7 mouse cellular contexts compared by ENCODE assay signal in the genomic region with DNA sequence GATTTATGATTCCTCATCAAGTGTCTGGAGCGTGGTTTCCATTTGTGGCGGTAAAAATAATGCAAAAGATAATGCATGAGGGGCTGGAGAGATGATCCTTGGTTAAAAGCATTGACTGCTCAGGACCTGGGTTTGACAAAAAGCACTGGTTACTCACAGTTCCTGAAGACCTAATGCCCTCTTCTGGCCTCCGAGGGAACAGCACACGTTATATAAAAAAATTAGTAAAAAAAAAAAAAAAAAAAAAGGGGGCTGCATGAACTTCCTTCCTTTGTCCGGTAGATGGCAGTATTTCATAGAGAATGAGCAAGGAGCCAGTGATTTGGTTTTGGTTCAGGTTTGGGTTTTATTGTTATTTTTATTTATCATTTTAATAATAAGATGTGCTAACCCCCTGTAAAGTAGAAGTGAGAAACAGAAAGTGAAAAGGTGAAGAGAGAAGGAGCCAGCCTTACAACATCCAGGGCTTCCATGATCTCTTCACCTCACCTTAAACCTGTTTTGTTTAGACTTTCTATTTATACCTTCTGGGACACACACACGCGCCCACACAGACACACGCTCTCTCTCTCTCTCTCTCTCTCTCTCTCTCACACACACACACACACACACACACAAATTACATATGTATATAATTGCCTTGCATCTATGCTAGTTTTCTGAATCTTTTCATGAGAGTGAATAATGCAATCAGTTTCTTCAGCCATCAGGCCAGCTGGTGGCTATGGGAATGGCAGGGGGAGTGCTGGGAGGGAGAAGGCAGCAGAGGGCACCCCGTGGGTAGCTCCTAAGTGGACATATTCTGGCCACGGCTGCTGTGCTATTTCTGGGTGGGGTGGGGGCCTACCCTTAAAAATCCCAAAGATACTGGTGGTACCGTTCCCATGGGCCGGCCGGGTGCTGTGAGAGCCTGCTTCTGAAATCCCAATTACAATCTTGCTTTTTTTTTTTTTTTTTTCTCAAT.
DNase-seq lines count a peak whose midpoint lies in the region; ATAC-seq and TF ChIP-seq lines count a peak whose summit lies in the region.

No protein-coding gene starts in this region.

- no peaks in the 10 kb centered on the region for H3K9me3 ChIP-seq in forebrain, embryonic 11.5 days (ENCODE audit: control insufficient read depth, low read length)

- no peak overlapping the region for H3K4me3 ChIP-seq in forebrain, embryonic 11.5 days (ENCODE audit: low read depth, low read length)

- peak; percentile 19 for DNase-seq in thymus, postnatal 4 days
- DNase-seq in thymus, postnatal 10 days (ENCODE audit: low spot score in 2 of 2), result no peak
- peak; percentile 89 for DNase-seq in brain, embryonic 14.5 days (ENCODE audit: low read depth)
- DNase-seq in forebrain, embryonic 11.5 days (ENCODE audit: low spot score), result peak; percentile 61
- peak; percentile 31 for DNase-seq in kidney, adult 9 months
- DNase-seq in splenic B cell, adult 2 months (ENCODE audit: low read depth, low spot score), result peak; percentile 3

- peak; percentile 53; the same call in 1 of the 2 replicates for TF ChIP-seq CTCF in brain, embryonic 14.5 days (IDR thresholded peaks at IDR 0.05; ENCODE audit: borderline replicate concordance, extremely low read depth, insufficient read depth, insufficient read length)

- H3K27me3 ChIP-seq in forebrain, embryonic 11.5 days (ENCODE audit: control insufficient read depth, insufficient read depth, low read length), result no peaks in the 10 kb centered on the region
- no peaks in the 10 kb centered on the region for H3K27me3 ChIP-seq in splenic B cell, adult 2 months (ENCODE audit: control insufficient read depth, insufficient read depth, low read length, poor library complexity, severe bottlenecking)

- no peaks in the 10 kb centered on the region for H3K36me3 ChIP-seq in forebrain, embryonic 11.5 days (ENCODE audit: control insufficient read depth, insufficient read depth, low read length)
- no peaks in the 10 kb centered on the region for H3K36me3 ChIP-seq in splenic B cell, adult 2 months (ENCODE audit: control insufficient read depth, insufficient read depth, low read length, poor library complexity, severe bottlenecking)

- H3K4me1 ChIP-seq in forebrain, embryonic 11.5 days (replicated peaks; ENCODE audit: control insufficient read depth, insufficient read depth, low read length), result no peaks in the 10 kb centered on the region

- peak; percentile 65; the same call in 1 of the 2 replicates for ATAC-seq in forebrain, embryonic 11.5 days (replicated peaks; ENCODE audit: low FRiP score)
- peak; percentile 95 for ATAC-seq in megakaryocyte progenitor cell, adult 5-6 weeks (replicated peaks; ENCODE audit: poor library complexity)

- H3K27ac ChIP-seq in forebrain, embryonic 11.5 days (ENCODE audit: low read depth, low read length), result no peak overlapping the region

- 36% methylated on average over 13 of the region's 13 CpGs for WGBS in forebrain, embryonic 11.5 days

- no peak for TF ChIP-seq POLR2A in brain, embryonic 14.5 days (IDR thresholded peaks at IDR 0.05; ENCODE audit: borderline replicate concordance, extremely low read depth, insufficient read depth, insufficient read length, poor library complexity, severe bottlenecking)

- H3K9ac ChIP-seq in forebrain, embryonic 11.5 days (ENCODE audit: low read length), result no peak overlapping the region

- H3K4me2 ChIP-seq in forebrain, embryonic 11.5 days (ENCODE audit: low read depth, low read length, severe bottlenecking), result no peak overlapping the region

Comparison
In these comparisons a context has a peak if more than half of its experiments do, and no peak if none do; other contexts are left out.
1. DNase-seq: peak in thymus, postnatal 4 days (single experiment), brain, embryonic 14.5 days (single experiment), forebrain, embryonic 11.5 days (single experiment), kidney, adult 9 months (single experiment) and splenic B cell, adult 2 months (single experiment); none in thymus, postnatal 10 days (0 of 2).